Mouse (Mus musculus) liver, adult 2 months (tissue): ENCODE measurements around the gene Cgas. TPM values are rescaled to one million over a fixed set of nuclear protein-coding genes. Genes with fewer than 3 reads are reported as not detected.

Experiments used
- DNase-seq: peaks from one replicate; pipeline ENCODE4 v3.0.0-alpha.2; 2011; ENCODE audit warnings: low read depth, low spot score; ENCODE audit errors: extremely low read depth
- H3K27ac ChIP-seq: fragments of 200-500 bp; replicated peaks from 2 replicates; pipeline ENCODE4 v1.5.1; 2012; ENCODE audit warnings: low read depth, mild to moderate bottlenecking, control low read depth, inconsistent platforms, low read length; ENCODE audit not compliant: insufficient read depth
- H3K27me3 ChIP-seq: fragments of 200-500 bp; 2 replicates; pipeline ENCODE4 v1.6.1; 2012; ENCODE audit warnings: mild to moderate bottlenecking, moderate library complexity, low read length, inconsistent platforms; ENCODE audit not compliant: control insufficient read depth, insufficient read depth
- H3K36me3 ChIP-seq: fragments of 200-500 bp; 2 replicates; pipeline ENCODE4 v1.6.1; 2012; ENCODE audit warnings: low read length, inconsistent platforms; ENCODE audit not compliant: control insufficient read depth, insufficient read depth
- H3K4me1 ChIP-seq: fragments of 200-500 bp; 2 replicates; pipeline ENCODE4 v1.6.1; 2011; ENCODE audit warnings: low read length; ENCODE audit not compliant: control insufficient read depth, insufficient read depth
- H3K4me3 ChIP-seq: fragments of 200-500 bp; 2 replicates; pipeline ENCODE4 v1.5.1; 2011; ENCODE audit warnings: low read depth, mild to moderate bottlenecking, control low read depth, low read length, moderate library complexity; ENCODE audit not compliant: insufficient read depth
- H3K79me2 ChIP-seq: fragments of 200-500 bp; 2 replicates; pipeline ENCODE4 v1.6.1; 2012; ENCODE audit warnings: inconsistent platforms, mild to moderate bottlenecking, low read length, moderate library complexity; ENCODE audit not compliant: control insufficient read depth, insufficient read depth
- H3K9ac ChIP-seq: fragments of 200-500 bp; 2 replicates; pipeline ENCODE4 v1.6.1; 2012; ENCODE audit warnings: low read depth, mild to moderate bottlenecking, control low read depth, inconsistent platforms, low read length
- CTCF ChIP-seq: fragments of 200-500 bp; IDR thresholded peaks from 2 replicates; pipeline ENCODE4 v1.5.1; 2011; ENCODE audit warnings: low read depth, low read length, control low read depth
- POLR2A ChIP-seq: fragments of 200-500 bp; IDR thresholded peaks from 2 replicates; pipeline ENCODE4 v1.6.1; 2011; ENCODE audit warnings: low read length, control low read depth; ENCODE audit not compliant: insufficient read depth; ENCODE audit errors: extremely low read depth
- WGBS: fragments of 180-500 bp; shearing (Covaris S2); methylation state at CpG from one replicate; pipeline ENCODE4 v1.1.7; 2018; 5-methylcytosine and 5-hydroxymethylcytosine counted together
- polyA plus RNA-seq: library from polyadenylated mRNA; depleted of rRNA; stranded (reverse); fragments of >200 nt; gene quantifications from 2 replicates; pipeline ENCODE4 v1.2.3, GENCODE M21; 2012
- total RNA-seq: library from RNA; depleted of rRNA; stranded (reverse); fragments of >200 nt; gene quantifications from 2 replicates; pipeline ENCODE4 v1.2.3, GENCODE M21; 2014

Cgas gene
- total and polyA plus RNA-seq, 2 experiments = 0.12 to 0.18 TPM

DNA sequence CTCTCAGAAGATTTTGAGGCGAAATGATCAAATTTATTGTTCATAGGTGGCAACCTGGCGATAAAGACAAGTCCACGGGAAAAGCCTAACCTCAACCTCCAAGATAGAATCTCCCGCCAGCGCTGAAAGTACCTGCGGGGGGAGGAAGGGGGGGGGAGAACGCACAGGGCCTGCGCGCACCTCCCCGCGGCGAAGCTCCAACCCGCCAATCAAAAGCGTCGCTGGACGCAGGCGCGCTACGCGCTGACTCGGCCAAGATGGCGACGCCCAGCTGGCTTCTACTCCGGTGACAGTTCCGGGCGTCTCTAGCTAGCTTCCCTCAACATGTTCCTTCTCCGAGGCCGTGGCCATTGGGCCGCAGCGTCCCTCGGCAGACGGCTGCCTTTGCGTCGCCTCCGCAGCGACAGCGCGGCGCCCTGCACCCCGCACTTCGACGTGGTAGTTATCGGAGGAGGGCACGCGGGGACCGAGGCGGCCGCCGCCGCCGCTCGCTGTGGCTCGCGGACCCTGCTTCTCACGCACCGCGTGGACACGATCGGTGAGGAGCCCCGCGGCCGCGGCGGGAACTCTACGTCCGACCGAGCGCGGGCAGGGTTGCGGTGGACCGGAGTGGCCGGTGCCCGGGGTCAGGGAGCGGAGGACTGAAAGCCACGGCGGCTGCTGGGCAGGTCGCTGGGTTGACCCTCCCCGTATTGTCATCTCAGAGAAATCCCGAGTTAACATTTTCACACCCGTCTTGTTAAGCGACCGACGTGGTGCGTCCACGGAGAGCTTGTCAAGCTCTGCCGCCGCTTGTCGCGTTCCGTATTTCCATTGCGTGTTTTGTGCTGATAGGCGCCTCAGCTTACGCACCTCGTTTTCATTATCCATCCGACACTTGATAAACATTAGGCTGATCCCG is 5.2 kb upstream of the Cgas start, which contains the start of the genes Mto1 and Gm17324:
Gene Mto1 (plus strand): TSS at position 236 of the 901 bp plus-strand sequence.
Gene Gm17324 (minus strand): TSS at position 814 of the 901 bp plus-strand sequence.
- Histone ChIP-seq H3K27me3 (no peaks in the 10 kb centered on the region), H3K9ac (peak within 1 kb of the TSS; percentile 99), H3K4me1 (peaks cover 7% of the 10 kb centered on the region; the same call in 1 of the 2 replicates), H3K4me3 (peak within 1 kb of the TSS; percentile 96), H3K79me2 (no peaks in the 10 kb centered on the region; the same call in 1 of the 2 replicates), H3K36me3 (peaks cover 9% of the 10 kb centered on the region), H3K27ac (peak within 1 kb of the TSS; percentile 86)
- WGBS = under 1% methylated on average over 96 of the region's 96 CpGs
- peak; percentile 73 for DNase-seq
- TF ChIP-seq CTCF (no peak), POLR2A (peak; percentile 69)

DNA sequence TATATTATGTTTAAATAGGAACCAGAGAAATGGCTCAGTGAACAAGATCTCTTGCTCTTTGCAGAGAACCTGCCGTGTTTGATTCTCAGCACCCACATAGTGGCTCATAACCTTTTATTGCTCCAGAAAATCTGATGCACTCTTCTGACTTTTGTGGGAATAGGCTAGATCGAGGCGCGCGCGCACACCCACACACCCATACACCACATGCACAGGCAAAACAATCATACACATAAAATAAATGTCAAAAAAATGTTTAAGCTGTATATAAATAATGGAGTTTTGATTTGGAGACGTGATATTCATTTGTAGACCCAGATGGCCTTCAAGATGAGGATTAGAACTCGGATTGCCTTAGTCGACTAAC is 4.6 kb upstream of the Cgas start:
- DNase-seq = no peak
- Histone ChIP-seq H3K27me3 (no peaks in the 10 kb centered on the region), H3K27ac (no peak overlapping the region), H3K9ac (no peak overlapping the region), H3K79me2 (no peaks in the 10 kb centered on the region; the same call in 1 of the 2 replicates), H3K36me3 (peaks cover 4% of the 10 kb centered on the region; the same call in 1 of the 2 replicates), H3K4me3 (peak overlapping the region; percentile 96), H3K4me1 (peaks cover 7% of the 10 kb centered on the region; the same call in 1 of the 2 replicates)
- WGBS = 36% methylated on average over 9 of the region's 9 CpGs
- TF ChIP-seq POLR2A = no peak
- no peak for TF ChIP-seq CTCF

DNA sequence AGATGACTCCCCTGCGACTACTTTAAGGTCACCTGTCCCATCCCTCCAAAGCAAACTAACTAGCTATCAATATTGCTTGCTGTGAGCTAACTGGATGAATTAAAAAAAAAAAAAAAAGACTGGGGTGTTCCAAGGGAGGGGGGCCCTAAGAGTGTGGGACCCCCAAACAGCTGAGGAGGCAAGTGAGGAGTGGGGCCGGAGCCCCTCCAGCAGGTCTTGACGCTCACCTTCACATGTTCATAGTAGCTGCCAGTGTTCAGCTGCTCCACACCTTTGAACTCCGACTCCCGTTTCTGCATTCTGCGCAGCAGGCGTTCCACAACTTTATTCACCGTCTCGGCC is 829 bp downstream of the Cgas start:
- Histone ChIP-seq H3K4me3 (peak overlapping the region; percentile 63), H3K79me2 (no peaks in the 10 kb centered on the region), H3K27me3 (no peaks in the 10 kb centered on the region), H3K4me1 (no peaks in the 10 kb centered on the region), H3K9ac (peak overlapping the region; percentile 56; the same call in 1 of the 2 replicates), H3K27ac (no peak overlapping the region), H3K36me3 (no peaks in the 10 kb centered on the region)
- WGBS = 5% methylated on average over 9 of the region's 9 CpGs
- DNase-seq = no peak
- TF ChIP-seq CTCF (no peak), POLR2A (no peak)

DNA sequence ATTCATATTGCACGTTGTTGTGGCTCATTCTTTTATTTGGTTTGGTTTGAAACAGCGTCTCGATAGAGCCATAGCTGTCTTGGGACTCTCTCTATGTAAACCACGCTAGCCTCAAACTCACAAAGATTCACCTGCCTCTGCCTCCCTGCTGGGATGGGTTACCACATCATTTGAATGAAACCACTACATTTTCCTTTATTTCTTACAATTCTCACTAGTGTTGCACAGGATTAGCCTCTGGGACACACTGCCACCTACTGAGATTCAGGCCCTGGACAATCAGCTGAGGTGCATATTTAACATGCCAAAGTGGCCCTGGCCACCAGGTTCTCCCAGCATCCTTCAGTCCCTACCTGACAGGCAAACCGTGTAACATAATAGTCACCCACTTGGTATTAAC is 3.6 kb downstream of the Cgas start:
- no peak for DNase-seq
- no peaks in the 10 kb centered on the region for H3K4me1 ChIP-seq
- WGBS = 77% methylated on average over 5 of the region's 5 CpGs
- H3K27ac ChIP-seq = no peak overlapping the region
- H3K9ac ChIP-seq = no peak overlapping the region
- no peak overlapping the region for H3K4me3 ChIP-seq
- H3K79me2 ChIP-seq = no peaks in the 10 kb centered on the region
- H3K36me3 ChIP-seq = no peaks in the 10 kb centered on the region
- no peaks in the 10 kb centered on the region for H3K27me3 ChIP-seq
- TF ChIP-seq CTCF = no peak
- no peak for TF ChIP-seq POLR2A

DNA sequence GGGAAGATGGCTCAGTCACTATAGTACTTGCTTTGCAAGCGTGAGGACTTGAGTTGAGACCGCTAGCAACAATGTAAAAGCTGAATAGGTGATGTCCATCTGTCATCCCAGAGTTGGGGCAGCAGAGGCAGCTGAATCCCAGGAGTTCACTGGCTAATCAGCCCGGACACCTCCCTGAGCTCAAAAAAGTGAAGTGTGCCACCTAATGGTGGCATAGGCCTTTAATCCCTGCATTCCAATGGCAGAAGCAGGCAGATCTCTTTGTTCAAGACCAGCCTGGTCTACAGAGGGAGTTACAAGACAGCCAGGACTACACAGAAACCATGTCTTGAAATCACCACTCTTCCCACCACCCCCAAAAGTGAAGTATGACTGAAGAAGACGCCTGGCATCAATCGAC is 10.6 kb downstream of the Cgas start:
- no peak overlapping the region for H3K4me3 ChIP-seq
- H3K27me3 ChIP-seq = no peaks in the 10 kb centered on the region
- H3K4me1 ChIP-seq = no peaks in the 10 kb centered on the region
- TF ChIP-seq POLR2A = no peak
- TF ChIP-seq CTCF = 0 out of 2 replicates have a peak, but pooled peaks have one; percentile 4
- no peak overlapping the region for H3K27ac ChIP-seq
- peak; percentile 7 for DNase-seq
- 90% methylated on average over 5 of the region's 5 CpGs for WGBS
- H3K9ac ChIP-seq = no peak overlapping the region
- H3K79me2 ChIP-seq = no peaks in the 10 kb centered on the region
- no peaks in the 10 kb centered on the region for H3K36me3 ChIP-seq

DNA sequence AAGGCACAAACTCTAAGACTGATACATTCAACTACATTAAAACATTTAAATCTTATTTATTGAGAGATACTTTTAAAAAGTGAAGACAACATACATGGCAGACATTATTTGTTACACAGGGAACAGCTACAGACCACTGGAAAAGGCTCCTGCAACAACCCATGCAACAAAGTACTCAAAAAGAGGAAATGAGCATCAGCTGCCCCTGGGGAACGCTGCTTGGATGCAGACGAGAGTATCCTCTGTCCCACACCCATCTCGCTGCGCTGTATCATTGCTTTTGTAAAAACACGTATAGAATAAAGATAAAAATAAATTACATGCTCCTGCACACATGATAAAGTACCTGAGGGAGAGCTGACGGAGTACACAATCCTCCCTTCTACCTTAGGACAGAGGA is 12.6 kb downstream of the Cgas start:
- no peak overlapping the region for H3K27ac ChIP-seq
- no peak for DNase-seq
- H3K9ac ChIP-seq = no peak overlapping the region
- 85% methylated on average over 6 of the region's 6 CpGs for WGBS
- H3K4me1 ChIP-seq = no peaks in the 10 kb centered on the region
- H3K36me3 ChIP-seq = no peaks in the 10 kb centered on the region
- H3K79me2 ChIP-seq = no peaks in the 10 kb centered on the region
- TF ChIP-seq POLR2A = no peak
- no peak for TF ChIP-seq CTCF
- no peaks in the 10 kb centered on the region for H3K27me3 ChIP-seq
- no peak overlapping the region for H3K4me3 ChIP-seq
